Mouse (Mus musculus): ENCODE results near the gene Asic4.

The Asic4 gene

DNA sequence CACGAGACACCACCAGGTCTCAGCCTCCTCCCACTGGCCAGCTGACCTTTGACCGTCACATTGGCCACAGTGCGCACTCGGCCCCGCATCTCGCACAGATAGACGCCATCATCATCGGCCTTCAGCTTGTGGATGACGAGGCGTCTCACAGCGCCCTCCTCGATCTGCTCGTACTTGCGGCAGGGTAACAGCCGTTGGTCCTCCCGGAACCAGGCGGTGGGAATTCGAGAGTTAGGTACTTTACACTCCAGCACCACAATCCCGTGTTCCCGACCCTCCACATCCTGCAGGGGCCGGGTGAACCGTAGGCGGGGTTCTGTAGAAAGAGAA lies 53.4 kb downstream of the Asic4 start:
- no peak for DNase-seq (ENCODE audit: low read depth)

DNA sequence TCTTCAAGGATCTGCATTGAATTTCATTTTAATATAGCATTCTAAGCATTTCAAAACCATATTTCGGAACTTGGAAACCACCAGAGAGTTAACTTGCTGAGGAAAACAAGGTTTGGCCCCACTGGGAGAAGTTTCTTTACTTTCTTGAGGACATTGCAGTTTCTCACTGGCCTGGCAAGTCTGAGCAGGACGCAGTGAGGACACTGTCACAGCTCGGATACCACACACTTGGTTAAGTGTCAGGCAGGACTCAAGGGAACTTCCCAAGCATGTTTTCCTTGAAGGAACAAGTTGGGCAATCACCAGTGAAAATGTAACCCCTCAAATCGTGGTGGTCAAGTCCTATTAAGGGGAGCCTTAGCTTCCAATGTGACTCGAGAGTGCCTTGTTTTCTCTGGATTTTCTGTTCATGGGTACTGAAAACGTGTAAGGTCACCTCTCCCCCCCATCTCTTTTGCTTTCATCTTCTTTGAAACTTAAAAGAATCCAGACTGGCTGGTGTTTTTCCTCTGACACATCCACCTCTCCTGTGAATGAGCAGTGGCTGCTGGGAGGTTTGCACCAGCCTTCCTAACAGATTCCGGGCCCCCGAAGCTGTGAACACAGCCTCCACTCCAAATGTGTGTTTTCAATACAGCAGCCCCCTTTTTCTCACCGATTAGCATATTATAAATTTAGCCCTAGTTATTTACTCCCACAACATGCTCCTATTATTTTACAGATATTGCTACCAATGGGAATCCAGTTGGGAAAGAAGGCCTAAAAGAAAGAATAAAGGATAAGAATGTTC lies 54.2 kb downstream of the Asic4 start:
- no peak for DNase-seq (ENCODE audit: low read depth)

DNA sequence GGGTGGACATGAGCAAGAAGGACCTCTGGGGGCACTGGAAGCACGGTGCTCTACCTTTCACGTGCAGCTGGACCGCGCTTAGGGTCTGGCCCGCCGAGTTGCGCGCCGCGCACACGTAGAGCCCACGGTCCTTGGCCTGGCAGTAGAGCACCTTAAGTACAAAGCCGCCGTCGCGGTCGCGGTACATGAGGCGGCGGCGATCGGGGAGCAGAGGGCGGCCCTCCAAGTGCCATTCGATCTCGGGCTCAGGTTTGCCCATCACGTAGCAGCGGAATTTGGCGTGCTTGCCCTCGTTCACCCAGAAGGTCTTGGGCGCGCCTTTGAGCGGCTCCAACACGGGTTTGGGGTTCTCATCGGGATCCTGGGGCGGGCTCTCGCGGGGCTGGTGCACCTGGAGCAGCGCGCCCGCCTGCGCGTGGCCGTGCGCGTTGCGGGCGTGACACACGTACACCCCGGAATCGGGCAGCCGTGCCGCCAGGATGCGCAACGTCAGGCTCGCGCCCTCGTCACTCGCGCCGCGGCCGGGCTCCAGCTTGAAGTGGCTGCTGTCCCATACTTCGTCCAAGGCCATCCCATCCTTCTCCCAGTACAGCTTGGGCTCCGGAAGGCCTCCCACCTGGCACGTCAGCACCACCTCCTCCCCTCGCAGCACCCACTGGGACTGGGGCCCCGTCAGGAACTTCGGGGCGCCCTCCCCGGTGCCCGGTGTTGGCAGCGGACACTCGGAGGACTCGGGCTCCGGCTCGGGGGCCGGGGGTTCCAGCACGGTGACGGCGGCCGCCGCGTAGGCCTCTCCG lies 55.1 kb downstream of the Asic4 start:
- peak; percentile 20 for DNase-seq (ENCODE audit: low read depth)

DNA sequence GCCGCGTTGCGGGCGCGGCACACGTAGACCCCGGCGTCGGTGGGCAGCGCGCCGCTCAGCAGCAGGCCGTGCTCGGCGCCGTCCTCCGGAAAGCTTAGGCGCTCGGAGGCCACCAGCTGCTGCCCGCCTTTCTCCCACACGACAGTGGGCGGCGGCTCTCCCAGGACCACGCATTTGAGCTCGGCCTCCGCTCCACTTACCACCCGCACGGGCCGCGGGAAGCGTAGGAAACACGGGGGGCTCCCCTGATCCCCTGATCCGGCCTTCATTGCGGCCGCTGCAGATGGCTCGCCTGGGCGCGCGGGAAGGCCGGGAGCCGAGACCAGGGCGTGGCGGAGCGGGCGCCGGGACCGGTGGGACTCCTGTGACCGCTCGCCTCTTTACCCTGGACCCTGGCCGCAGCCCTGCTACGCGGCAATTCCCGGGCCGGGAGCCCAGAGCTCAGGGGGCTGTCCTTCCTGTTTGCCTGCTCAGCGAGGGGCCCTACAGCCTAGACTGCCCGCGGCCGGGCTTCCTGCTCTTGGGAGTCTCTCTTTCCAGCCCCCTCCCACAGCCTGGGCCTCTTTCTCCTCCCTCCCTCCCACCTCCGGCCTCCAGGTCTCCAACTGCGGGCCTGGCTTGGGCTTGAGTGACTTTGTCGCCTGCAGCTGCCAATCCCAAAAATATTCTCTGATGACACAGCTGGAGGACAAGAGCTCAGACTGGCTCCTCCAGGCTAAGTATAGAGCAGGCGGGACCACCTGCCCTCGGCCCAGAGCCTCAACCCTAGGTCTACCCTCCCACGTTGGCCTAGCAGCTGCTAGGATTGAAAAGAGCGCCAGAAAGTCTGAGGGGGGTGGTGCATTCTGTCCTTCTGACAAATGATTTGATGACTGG lies 56.0 kb downstream of the Asic4 start, which contains the start of gene Obsl1:
Gene Obsl1, minus strand, starts transcription at position 497 of the 876 bp plus-strand sequence.
- DNase-seq (ENCODE audit: low read depth): no peak

DNA sequence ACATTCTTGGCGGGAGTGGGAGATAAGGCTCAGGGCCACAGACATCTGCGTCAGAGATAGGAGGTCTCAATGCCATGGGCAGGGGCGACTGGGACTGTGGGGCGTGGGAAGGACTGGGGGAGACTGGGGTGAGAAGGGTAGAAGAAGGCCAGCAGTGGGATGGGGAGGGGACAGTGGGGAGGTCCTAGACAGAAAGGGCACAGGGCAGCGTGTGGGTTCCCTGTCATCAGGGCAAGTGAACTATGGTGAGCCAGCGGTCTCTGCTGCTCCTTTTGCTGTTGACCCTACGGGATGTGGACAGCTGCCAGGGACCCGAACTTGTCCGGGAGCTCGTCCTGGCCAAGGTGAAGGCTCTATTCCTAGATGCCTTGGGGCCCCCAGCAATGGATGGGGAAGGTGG lies 56.8 kb downstream of the Asic4 start, which contains the start of gene Inha:
Gene Inha, plus strand, starts transcription at position 72 of the 400 bp plus-strand sequence.
- DNase-seq (ENCODE audit: low read depth): no peak

DNA sequence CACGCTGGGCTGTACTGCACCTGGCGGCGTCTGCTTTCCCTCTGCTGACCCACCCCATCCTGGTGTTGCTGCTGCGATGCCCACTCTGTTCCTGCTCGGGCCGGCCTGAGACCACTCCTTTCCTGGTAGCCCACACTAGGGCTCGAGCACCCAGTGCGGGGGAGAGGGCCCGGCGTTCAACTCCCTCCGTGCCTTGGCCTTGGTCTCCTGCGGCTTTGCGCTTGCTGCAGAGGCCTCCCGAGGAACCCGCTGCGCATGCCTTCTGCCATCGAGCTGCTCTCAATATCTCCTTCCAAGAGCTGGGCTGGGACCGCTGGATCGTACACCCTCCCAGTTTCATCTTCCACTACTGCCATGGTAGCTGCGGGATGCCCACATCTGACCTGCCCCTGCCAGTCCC lies 59.4 kb downstream of the Asic4 start:
- no peak for DNase-seq (ENCODE audit: low read depth)

DNA sequence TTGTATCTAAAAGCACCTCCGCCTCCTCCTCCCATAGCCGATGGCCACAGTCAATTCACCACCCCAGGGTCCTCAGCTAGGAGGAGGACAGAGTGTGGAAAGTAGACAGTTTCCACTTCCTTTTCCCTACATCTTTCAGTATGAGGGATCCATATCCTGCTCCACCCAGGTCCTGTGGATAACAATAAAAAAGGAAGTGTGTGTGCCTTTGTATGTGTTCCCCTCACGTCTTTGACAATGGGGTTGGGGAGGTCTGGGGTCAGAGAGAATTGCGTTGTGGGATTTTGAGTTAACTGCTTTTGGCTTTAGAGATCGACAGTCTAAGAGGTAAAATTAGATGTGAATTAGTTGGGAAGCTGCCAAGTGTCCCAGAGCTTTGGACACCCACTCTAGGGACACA lies 59.9 kb downstream of the Asic4 start:
- no peak for DNase-seq (ENCODE audit: low read depth)

DNA sequence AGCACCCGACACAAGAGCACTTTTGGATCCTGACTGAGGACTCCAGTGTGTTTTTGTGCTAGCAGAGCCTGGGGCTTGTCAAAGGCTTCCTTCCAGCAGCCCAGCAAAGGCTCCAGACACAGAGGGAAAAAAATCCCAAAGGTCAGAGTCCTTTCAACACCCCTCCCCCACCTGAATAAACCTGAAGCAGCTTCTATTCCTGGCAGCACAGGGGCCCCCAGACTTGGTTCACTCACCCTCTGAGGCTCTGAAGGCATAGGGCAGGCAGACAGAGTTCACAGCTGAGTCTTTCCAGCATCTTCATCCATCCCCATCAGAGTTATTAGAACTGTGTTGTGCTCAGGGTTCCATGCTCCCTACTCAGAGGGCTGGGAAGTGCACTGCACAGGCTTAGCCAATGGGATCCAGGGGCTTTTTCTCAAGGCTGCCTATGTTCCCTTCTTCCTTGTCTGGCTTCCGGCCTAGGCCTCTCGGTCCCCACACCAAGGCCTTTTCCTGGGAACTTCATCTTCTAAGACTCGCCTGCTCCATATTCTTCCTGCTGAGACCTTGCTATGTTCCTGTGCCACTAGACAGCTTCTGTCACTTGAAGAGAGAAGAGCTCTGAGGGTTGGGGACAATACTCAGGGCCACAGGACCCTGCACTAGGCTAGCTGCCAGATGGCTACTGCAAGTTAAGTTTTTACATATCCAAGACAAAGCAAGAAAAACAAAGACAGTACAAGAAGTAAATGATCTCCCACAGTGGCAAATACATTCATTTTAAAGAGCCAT lies 61.4 kb downstream of the Asic4 start:
- no peak for DNase-seq (ENCODE audit: low read depth)

DNA sequence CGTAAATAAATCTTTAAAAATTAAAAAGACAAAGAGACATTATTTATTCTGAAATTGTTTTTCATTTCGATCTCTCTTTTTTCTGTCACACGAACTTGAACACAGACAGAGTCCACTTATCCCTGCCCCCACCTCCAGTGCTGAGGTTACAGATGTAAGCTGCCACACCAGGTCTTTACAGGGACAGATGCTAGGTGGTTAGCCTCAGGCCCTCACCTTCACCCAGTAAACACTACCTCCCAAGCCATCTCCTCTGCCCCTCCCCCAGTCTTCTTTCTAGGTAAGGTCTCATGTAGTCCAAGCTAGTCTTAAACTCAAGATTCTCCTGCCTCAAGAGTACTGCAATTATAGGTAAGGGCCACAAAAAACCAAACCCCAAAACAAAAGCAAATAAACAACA lies 62.3 kb downstream of the Asic4 start:
- DNase-seq (ENCODE audit: low read depth): no peak

DNA sequence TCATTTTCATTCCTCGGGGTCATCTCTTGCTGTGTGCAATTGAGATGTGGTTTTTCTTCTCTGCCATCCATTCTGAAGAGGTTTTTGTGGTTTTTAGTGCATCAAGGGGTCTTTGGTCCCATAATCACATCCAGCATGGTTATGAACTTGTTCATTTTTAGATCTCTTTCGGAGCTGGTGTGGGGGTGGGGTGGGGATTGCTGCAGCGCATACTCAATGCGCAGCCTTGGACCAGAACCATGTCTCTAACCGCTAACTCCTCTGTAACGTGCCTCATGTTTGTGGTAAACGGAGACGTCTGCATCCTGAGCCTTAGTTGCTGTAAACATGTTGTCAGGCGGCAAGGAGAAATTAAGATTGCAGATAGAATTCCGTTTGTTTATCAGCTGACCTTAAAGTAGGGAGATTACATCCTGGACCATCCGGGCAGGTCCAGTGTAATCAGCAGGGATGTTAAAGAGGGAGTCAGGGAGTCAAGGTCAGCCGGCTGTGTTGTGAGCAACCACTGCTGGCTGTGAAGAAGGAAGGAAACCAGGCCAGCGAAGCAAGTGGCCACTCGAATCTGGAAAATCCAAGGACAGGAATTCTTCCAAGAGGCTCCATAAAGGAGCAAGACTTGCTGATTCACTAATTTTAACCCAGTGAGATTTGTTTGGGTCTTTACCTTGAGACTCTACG lies 66.6 kb downstream of the Asic4 start:
- DNase-seq (ENCODE audit: low read depth): peak; percentile 15

DNA sequence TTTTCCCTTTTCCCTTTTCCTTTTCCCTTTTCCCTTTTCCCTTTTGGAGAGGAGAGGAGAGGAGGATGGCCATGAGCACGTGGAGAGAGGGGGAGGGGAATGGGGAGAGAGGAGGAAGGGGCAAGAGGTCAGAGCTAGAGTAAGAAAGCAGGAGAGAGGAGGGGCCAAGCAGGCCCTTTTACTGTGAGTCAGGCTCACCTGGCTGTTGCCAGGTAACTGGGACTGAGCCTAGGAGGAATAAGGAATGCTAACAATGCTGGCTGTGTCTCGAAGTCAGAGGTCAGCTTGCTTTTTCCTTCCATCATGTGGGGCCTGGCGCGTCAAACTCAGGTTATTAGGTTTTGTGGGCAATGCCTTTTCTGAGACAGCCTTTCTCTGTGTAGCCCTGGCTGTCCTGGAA lies 67.7 kb downstream of the Asic4 start:
- DNase-seq (ENCODE audit: low read depth): no peak

DNA sequence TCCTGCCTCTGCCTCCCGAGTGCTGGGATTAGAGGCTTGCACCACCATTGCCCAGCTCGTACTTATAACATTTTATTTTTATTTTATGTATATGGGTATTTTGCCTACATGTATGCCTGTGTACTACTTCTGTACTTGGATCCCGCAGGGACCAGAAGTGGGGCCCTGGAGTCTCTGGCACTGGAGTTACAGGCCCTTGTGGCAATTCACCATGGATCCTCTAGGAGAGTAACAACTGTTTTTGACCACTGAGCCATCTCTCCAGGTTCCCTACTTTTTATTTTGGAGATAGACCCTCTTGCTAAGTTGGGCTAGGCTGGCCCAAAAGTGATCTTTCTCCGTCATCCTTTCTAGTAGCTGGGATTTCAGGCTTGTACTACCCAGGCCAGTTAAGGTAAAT lies 68.2 kb downstream of the Asic4 start:
- no peak for DNase-seq (ENCODE audit: low read depth)

DNA sequence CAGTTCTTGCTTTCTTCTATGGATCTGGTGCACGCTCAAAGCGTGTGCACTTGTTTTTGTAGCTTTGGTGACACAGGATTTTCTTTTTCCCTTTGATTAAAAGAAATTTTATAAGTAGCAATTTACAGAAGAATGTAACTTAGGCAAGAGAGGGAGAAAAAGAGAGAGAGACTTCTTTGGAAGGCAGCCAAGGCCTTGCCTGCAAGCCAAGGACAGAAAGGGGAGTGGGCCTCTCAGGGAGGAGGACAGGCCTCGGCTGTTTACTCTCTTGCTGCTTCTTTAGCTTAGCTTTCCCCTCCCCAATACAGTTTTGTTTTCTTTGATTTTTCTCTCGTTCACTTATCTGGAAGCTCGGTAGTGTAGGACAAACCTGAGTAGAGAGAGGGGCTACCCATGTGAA lies 69.3 kb downstream of the Asic4 start:
- DNase-seq (ENCODE audit: low read depth): no peak

DNA sequence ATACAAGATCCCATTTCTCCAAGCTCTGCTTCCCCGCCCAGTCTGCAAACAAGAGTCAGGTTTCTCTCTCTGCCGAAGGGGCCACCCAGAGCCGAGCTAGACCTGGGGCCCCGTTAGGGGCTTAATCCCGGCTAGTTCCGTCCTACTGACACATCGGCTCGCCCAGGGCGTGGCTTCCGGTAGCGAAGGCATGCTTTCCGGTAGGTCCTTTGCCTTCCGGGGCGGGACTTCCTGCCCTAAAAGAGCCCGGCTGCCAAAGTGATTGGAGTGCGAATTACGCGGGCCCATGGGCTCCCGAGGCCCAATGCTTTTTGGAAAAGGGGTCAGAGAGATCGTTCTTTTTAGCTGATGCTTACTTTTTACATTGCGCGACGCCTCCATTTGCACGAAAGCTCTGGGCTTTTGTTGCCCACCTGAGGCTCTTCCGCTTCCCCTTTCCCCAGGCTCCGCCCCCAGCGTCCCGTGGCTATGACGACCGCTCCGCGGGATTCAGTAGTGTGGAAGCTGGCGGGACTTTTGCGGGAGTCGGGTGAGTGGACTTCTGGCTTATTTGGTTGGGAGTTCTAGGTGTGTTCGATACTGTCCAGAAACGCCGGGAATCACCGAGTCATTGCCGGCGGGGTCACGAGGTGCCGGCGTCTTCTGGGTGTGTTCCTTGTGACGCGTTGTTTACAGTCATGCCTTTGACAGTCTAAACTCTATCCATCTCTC lies 71.2 kb downstream of the Asic4 start, which contains the start of gene Stk11ip:
Gene Stk11ip, plus strand, starts transcription at position 209 of the 711 bp plus-strand sequence.
- peak; percentile 96 for DNase-seq (ENCODE audit: low read depth)

Measured in induced T-regulatory cell, adult 2 months (primary cell).